Mouse (Mus musculus) myocyte (in vitro differentiated cells): ENCODE measurements around the gene Acoxl.

ENCODE experiments used
- E2F4 ChIP-seq: IDR thresholded peaks from one replicate; pipeline ENCODE4 v1.6.1; 2011; ENCODE audit warnings: mild to moderate bottlenecking, control low read depth, moderate library complexity; ENCODE audit not compliant: insufficient read depth
- MAX ChIP-seq: IDR thresholded peaks from one replicate; pipeline ENCODE4 v1.6.1; 2011; ENCODE audit warnings: low read depth, mild to moderate bottlenecking, control low read depth
- MYOD1 ChIP-seq, 3 experiments: IDR thresholded peaks; one replicate each; pipeline ENCODE4 v1.6.1; 2011; ENCODE audit warnings: control low read depth in 2 of 3, low read depth in 2 of 3, mild to moderate bottlenecking in 2 of 3, moderate library complexity in 1 of 3; ENCODE audit not compliant: insufficient read length in 2 of 3, control insufficient read depth in 1 of 3
- MYOG ChIP-seq, 3 experiments: IDR thresholded peaks; one replicate each; pipeline ENCODE4 v1.6.1; 2011; ENCODE audit warnings: control low read depth in 2 of 3, low read depth in 2 of 3, mild to moderate bottlenecking in 2 of 3; ENCODE audit not compliant: insufficient read length in 2 of 3, control insufficient read depth in 1 of 3, insufficient read depth in 1 of 3
- POLR2A ChIP-seq: IDR thresholded peaks from one replicate; pipeline ENCODE4 v1.6.1; 2011; ENCODE audit warnings: low read depth, mild to moderate bottlenecking, control low read depth, moderate library complexity; ENCODE audit not compliant: insufficient read length
- TCF12 ChIP-seq: IDR thresholded peaks from one replicate; pipeline ENCODE4 v1.6.1; 2011; ENCODE audit warnings: mild to moderate bottlenecking, control low read depth; ENCODE audit not compliant: poor library complexity, insufficient read depth, severe bottlenecking
- TCF3 ChIP-seq: IDR thresholded peaks from one replicate; pipeline ENCODE4 v1.6.1; 2011; ENCODE audit warnings: low read depth, control low read depth; ENCODE audit not compliant: insufficient read length
- USF1 ChIP-seq: IDR thresholded peaks from one replicate; pipeline ENCODE4 v1.6.1; 2011; ENCODE audit warnings: low read depth, mild to moderate bottlenecking, control low read depth, moderate library complexity

- no peak for TF ChIP-seq POLR2A
- no peak for TF ChIP-seq TCF12
- no peak for TF ChIP-seq MAX
- TF ChIP-seq TCF3, result no peak
- no peak for TF ChIP-seq MYOD1 (IDR thresholded peaks at IDR 0.05; ENCODE audit: control insufficient read depth in 1 of 3, insufficient read length in 2 of 3, low read depth in 2 of 3)
- no peak for TF ChIP-seq USF1
- TF ChIP-seq E2F4, result no peak
- TF ChIP-seq MYOG (IDR thresholded peaks at IDR 0.05; ENCODE audit: control insufficient read depth in 1 of 3, insufficient read depth in 1 of 3, insufficient read length in 2 of 3, low read depth in 2 of 3), result no peak
Observed at GRCm38 (mm10) chr2:128086301-128086886, 247.7 kb downstream of the Acoxl start.
